Mouse (Mus musculus): ENCODE results near the gene Phex.

DNA sequence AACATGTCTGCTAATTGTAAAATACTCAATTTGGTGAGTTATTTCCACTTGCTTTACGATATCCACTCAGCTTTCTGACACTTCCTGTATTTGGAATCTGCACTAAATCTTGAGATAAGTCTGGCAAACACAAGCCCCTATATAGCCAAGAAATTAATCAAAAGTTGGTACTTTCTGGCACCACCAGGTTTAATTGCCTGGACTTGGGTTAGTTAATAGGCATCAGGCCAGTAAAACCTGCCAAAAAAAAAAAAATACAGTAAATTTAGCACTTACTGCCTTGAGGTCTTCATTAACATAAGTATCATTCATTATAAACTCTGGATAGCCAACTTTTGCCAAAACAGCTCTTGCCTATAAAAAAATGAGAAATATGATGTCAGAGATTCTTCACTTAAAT, 147.0 kb downstream of the Phex start:
- TF ChIP-seq EP300 (IDR thresholded peaks at IDR 0.05; ENCODE audit: low read depth) (no peak), CTCF (IDR thresholded peaks at IDR 0.05; ENCODE audit: low read depth) (no peak)

Measured in liver, postnatal 0 days (tissue).